Mouse (Mus musculus) heart, adult 2 months (tissue): ENCODE measurements at regions not wholly inside any gene's neighbourhood (a gene's known extent, or its start where the extent isn't known, plus 50 kb on each side); places are given as distances from the start of the nearest gene placed in this dataset.

ENCODE experiments used
- DNase-seq, 2 experiments: peaks; one replicate each; pipeline ENCODE4 v3.0.0; 2021
- H3K27ac ChIP-seq: fragments of 200-600 bp; 2 replicates; pipeline ENCODE4 v1.8.1; 2022
- H3K27me3 ChIP-seq: fragments of 200-500 bp; 2 replicates; pipeline ENCODE4 v1.6.1; 2012; ENCODE audit warnings: mild to moderate bottlenecking, low read length, inconsistent platforms, mixed read lengths; ENCODE audit not compliant: control insufficient read depth, insufficient read depth
- H3K36me3 ChIP-seq: fragments of 200-500 bp; 2 replicates; pipeline ENCODE4 v1.6.1; 2012; ENCODE audit warnings: low read length, inconsistent platforms; ENCODE audit not compliant: control insufficient read depth, insufficient read depth
- H3K4me1 ChIP-seq: fragments of 200-500 bp; 2 replicates; pipeline ENCODE4 v1.6.1; 2011; ENCODE audit warnings: low read length; ENCODE audit not compliant: control insufficient read depth, insufficient read depth
- H3K4me3 ChIP-seq: fragments of 200-600 bp; 2 replicates; pipeline ENCODE4 v1.8.1; 2022
- H3K79me2 ChIP-seq: fragments of 200-500 bp; replicated peaks from 2 replicates; pipeline ENCODE4 v1.6.1; 2012; ENCODE audit warnings: mild to moderate bottlenecking, inconsistent platforms, low read length, moderate library complexity, mixed read lengths; ENCODE audit not compliant: control insufficient read depth, insufficient read depth
- H3K9ac ChIP-seq: fragments of 200-500 bp; 2 replicates; pipeline ENCODE4 v1.6.1; 2012; ENCODE audit warnings: low read depth, mild to moderate bottlenecking, control low read depth, inconsistent platforms, low read length, mixed read lengths
- CTCF ChIP-seq: fragments of 200-600 bp; IDR thresholded peaks from 2 replicates; pipeline ENCODE4 v1.8.1; 2022; ENCODE audit warnings: antibody characterized with exemption, mild to moderate bottlenecking, moderate library complexity
- EP300 ChIP-seq: fragments of 200-500 bp; IDR thresholded peaks from 2 replicates; pipeline ENCODE4 v1.6.1; 2011; ENCODE audit warnings: low read depth, low read length, control low read depth; ENCODE audit not compliant: insufficient read depth
- POLR2A ChIP-seq: fragments of 200-500 bp; IDR thresholded peaks from 2 replicates; pipeline ENCODE4 v1.6.1; 2011; ENCODE audit warnings: mild to moderate bottlenecking, low read depth, low read length, control low read depth; ENCODE audit not compliant: insufficient read depth
- WGBS: fragments of 180-500 bp; shearing (Covaris S2); methylation state at CpG from one replicate; pipeline ENCODE4 v1.1.7; 2018; 5-methylcytosine and 5-hydroxymethylcytosine counted together
- intact Hi-C: fragments of 180-260 bp; cut with DNase I; formaldehyde crosslinking; loops from one replicate; pipeline ENCODE4 v1.15.1; 2025

DNA sequence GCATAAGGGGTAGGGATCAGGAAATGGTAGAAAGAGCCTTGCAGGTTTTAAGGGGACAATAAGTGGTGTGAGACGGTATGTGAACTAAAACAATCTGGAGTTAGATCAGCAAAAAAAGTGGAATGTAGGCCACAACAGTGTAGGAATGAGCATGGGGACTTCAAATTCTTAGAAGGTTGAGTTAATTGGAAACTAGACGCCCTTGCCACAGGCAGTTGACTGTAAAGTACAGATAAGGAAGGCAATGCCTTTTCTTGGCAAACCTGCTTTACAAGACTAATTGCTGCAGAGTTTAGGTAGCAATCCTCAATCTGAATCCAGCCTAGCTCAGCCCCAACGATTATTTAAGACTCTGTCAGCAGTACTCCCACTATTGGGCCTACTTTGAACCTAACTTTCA is 206.8 kb upstream of the Gm28363 start:
- H3K79me2 ChIP-seq: no peaks in the 10 kb centered on the region
- H3K9ac ChIP-seq: no peak overlapping the region
- H3K4me3 ChIP-seq: no peak overlapping the region
- no peak for DNase-seq
- WGBS: 56% methylated on average over 3 of the region's 3 CpGs
- H3K27ac ChIP-seq: no peak overlapping the region
- intact Hi-C loops: no loop called here
- no peaks in the 10 kb centered on the region for H3K4me1 ChIP-seq
- no peaks in the 10 kb centered on the region for H3K36me3 ChIP-seq
- no peaks in the 10 kb centered on the region for H3K27me3 ChIP-seq
- no peak for TF ChIP-seq POLR2A
- TF ChIP-seq CTCF: no peak
- TF ChIP-seq EP300: no peak

DNA sequence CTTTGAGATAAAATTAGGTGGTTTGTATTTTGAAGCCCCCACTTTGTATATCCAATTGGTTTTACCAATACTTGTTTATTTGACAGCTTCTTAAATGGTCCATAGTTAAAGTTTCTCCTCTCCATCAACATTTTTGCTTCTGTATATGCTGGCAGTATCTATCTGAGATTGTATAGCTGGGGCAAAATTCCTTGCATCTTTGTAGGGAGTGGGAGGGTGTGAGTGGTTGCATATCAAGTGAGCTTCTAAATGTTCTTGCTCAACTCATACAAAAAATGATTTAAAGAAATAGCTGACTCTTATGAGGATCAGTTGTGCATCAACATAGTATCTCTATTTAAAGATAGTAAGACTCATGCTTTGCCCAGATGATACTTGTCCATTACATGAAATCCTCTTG is 199.9 kb upstream of the Gm28363 start:
- Histone ChIP-seq H3K36me3 (no peaks in the 10 kb centered on the region), H3K4me1 (no peaks in the 10 kb centered on the region), H3K27me3 (no peaks in the 10 kb centered on the region), H3K9ac (no peak overlapping the region), H3K27ac (no peak overlapping the region), H3K79me2 (no peaks in the 10 kb centered on the region), H3K4me3 (no peak overlapping the region)
- DNase-seq: no peak
- intact Hi-C loops: no loop called here
- TF ChIP-seq CTCF (no peak), EP300 (no peak), POLR2A (no peak)

GRCm38 (mm10) chr1:117519498-117520032 is 177.4 kb upstream of the Gm28363 start:
- H3K4me3 ChIP-seq: no peak overlapping the region
- DNase-seq: no peak
- H3K27ac ChIP-seq: no peak overlapping the region
- TF ChIP-seq CTCF (peak; percentile 46), POLR2A (no peak), EP300 (no peak)
- H3K27me3 ChIP-seq: no peaks in the 10 kb centered on the region
- intact Hi-C loops: no loop called here
- H3K4me1 ChIP-seq: no peaks in the 10 kb centered on the region
- H3K9ac ChIP-seq: no peak overlapping the region
- 21% methylated on average over 5 of the region's 5 CpGs for WGBS
- no peaks in the 10 kb centered on the region for H3K79me2 ChIP-seq
- H3K36me3 ChIP-seq: no peaks in the 10 kb centered on the region
